Mouse (Mus musculus) ovary, postnatal 14 days (tissue): ENCODE data around the gene Insm2.
A peak's percentile ranks its signal among the peaks of the same experiment; 100 is the strongest.
"Not testable (repeated sequence)": the region's sequence is repeated elsewhere in the genome, so short reads cannot be mapped to it uniquely, and the experiment has no call there.

Source experiments
- DNase-seq: peaks from one replicate; pipeline ENCODE4 v3.0.0; 2022; ENCODE audit warnings: low spot score

Insm2 gene

GRCm38 (mm10) chr12:55598887-55599561 is at the start of gene Insm2:
Gene Insm2 (plus strand): TSS chr12:55599427.
- peak; percentile 1 for DNase-seq

- not testable (repeated sequence) for DNase-seq
Measured at GRCm38 (mm10) chr12:55554901-55555300, 44.3 kb upstream of the Insm2 start.

GRCm38 (mm10) chr12:55557866-55558265 is 41.4 kb upstream of the Insm2 start:
- no peak for DNase-seq

GRCm38 (mm10) chr12:55559184-55559855 is 39.9 kb upstream of the Insm2 start:
- DNase-seq: no peak

- DNase-seq: no peak
Measured at GRCm38 (mm10) chr12:55560025-55560690, 39.1 kb upstream of the Insm2 start.

GRCm38 (mm10) chr12:55563742-55564141 is 35.5 kb upstream of the Insm2 start:
- DNase-seq: no peak

- no peak for DNase-seq
Measured at GRCm38 (mm10) chr12:55564187-55564963, 34.9 kb upstream of the Insm2 start.

- DNase-seq: no peak
Measured at GRCm38 (mm10) chr12:55565206-55565605, 34.0 kb upstream of the Insm2 start, which contains the start of gene Aldoart2. Gene Aldoart2 (plus strand): TSS chr12:55565239.

GRCm38 (mm10) chr12:55565867-55566266 is 33.4 kb upstream of the Insm2 start:
- no peak for DNase-seq

- DNase-seq: no peak
Measured at GRCm38 (mm10) chr12:55566837-55567236, 32.4 kb upstream of the Insm2 start.

- no peak for DNase-seq
Measured at GRCm38 (mm10) chr12:55568466-55568865, 30.8 kb upstream of the Insm2 start.

GRCm38 (mm10) chr12:55569676-55570075 is 29.6 kb upstream of the Insm2 start:
- no peak for DNase-seq

GRCm38 (mm10) chr12:55570646-55571045 is 28.6 kb upstream of the Insm2 start:
- no peak for DNase-seq

GRCm38 (mm10) chr12:55571181-55571580 is 28.0 kb upstream of the Insm2 start:
- DNase-seq: no peak

GRCm38 (mm10) chr12:55571661-55572060 is 27.6 kb upstream of the Insm2 start:
- no peak for DNase-seq

- DNase-seq: no peak
Measured at GRCm38 (mm10) chr12:55573089-55573488, 26.1 kb upstream of the Insm2 start.

- no peak for DNase-seq
Measured at GRCm38 (mm10) chr12:55573794-55574193, 25.4 kb upstream of the Insm2 start.

GRCm38 (mm10) chr12:55586936-55587335 is 12.3 kb upstream of the Insm2 start:
- DNase-seq: not testable (repeated sequence)

- no peak for DNase-seq
Measured at GRCm38 (mm10) chr12:55598537-55598886, 715 bp upstream of the Insm2 start.

GRCm38 (mm10) chr12:55599639-55600502 is 644 bp downstream of the Insm2 start:
- peak; percentile 77 for DNase-seq

GRCm38 (mm10) chr12:55600503-55600994 is 1.3 kb downstream of the Insm2 start:
- DNase-seq: no peak
